Mouse (Mus musculus): ENCODE data around the gene Neurog1.

GRCm38 (mm10) chr13:56266435-56266834, 14.5 kb upstream of the Neurog1 start:
- peak; percentile 64; the same call in 1 of the 2 replicates for TF ChIP-seq CTCF (IDR thresholded peaks at IDR 0.05; ENCODE audit: borderline replicate concordance, extremely low read depth, insufficient read depth, insufficient read length)
- no peak for TF ChIP-seq POLR2A (IDR thresholded peaks at IDR 0.05; ENCODE audit: borderline replicate concordance, extremely low read depth, insufficient read depth, insufficient read length, poor library complexity, severe bottlenecking)

Data from brain, embryonic 14.5 days (tissue).